Mouse (Mus musculus) heart, postnatal 10 days (tissue): ENCODE results near the gene Cnr2. TPM values are rescaled to one million over a fixed set of nuclear protein-coding genes. Genes with fewer than 3 reads are reported as not detected.

Source experiments
- DNase-seq, 2 experiments: peaks; one replicate each; pipeline ENCODE4 v3.0.0; 2021
- intact Hi-C: fragments of 180-260 bp; cut with DNase I; formaldehyde crosslinking; loops from one replicate; pipeline ENCODE4 v1.15.1; 2025
- total RNA-seq, 2 experiments: library from RNA; stranded (reverse); gene quantifications; 2 replicates each; pipeline ENCODE4 v1.2.3; 2021

Gene Cnr2
- total RNA-seq, 2 experiments from 2014 or later: 0.77 to 0.94 TPM

DNA sequence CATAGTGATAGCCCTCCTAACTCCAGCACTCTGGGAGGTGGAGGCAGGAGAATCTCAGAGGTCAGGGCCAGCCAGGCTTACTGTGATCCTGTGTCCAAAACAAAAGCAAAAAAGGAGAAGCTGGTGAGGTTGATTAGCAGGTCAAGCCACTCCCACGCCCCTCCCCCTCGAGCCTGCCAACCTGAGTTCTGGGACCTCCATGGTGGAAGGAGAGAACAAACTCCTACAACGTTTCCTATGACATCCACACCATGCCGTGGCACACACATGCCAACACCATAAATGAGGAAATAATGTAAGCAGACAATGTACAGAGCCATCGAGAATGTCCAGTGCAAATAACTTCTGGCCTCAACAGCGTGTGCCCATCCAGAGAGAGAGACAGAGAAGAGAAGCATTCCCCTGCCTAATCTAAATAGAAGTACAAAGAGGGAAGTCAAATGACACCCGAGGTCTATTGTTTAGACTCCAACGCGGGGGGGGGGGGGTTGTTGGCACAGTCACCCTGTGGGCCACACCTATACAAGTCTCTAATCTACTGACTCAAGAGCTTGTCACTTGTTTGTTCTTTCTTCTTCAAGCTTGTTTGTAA lies 19.1 kb upstream of the Cnr2 start:
- peak; percentile 76 to 80 for DNase-seq
- intact Hi-C loops: loop anchor here (2.0 kb wide), 1 partner anchor 47 kb away; no protein-coding TSS in a partner anchor

DNA sequence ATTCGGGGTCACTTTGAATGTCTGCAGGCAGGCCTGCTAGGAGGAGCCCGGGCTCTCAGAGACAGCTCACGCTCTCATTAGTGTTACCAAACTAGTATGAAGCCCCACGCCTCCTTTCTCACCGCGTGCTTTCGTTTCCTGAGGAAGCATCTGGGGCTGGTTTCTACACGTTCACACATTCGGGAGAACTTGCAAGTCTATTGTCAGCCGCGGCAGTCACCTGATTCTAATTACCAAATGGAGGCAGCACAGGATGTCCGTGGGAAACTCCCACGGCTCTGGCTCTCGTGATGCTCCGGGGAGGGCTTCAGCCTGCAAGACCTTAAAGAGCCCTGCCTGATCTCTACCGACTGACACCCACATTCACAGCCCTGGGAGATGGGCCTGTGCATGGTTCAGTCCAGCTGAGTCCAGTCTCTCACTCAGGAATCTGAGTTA lies 18.6 kb upstream of the Cnr2 start:
- intact Hi-C loops: loop anchor here (1.0 to 2.0 kb wide), 2 partner anchors 48 to 75 kb away; no protein-coding TSS in a partner anchor

GRCm38 (mm10) chr4:135877742-135878141 lies 17.5 kb upstream of the Cnr2 start:
- intact Hi-C loops: loop anchor here (1.0 to 2.0 kb wide), 2 partner anchors 49 to 76 kb away; no protein-coding TSS in a partner anchor
- peak; percentile 55 to 66 for DNase-seq

More for the DNA sequence above, 18.6 kb upstream of the Cnr2 start:
- DNase-seq: peak; percentile 88 to 89

DNA sequence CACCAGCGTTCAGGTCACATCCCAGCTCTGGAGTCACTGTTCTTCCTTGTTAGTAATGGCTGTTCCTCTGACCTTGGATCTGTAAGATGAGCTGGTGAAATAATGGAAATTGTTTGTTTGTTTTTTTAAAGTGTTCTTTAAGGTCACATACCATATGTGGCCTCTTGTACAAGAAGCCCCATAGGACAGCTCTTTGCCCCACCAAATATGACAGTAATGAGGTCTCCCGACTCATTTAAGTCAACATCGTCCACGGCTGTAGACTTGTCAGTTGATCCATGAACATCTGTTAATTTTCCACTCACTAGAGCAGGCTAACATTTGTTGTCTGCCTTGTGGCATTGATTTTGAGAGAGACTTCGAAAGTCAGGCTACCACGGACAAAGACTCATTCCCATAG lies 16.2 kb upstream of the Cnr2 start:
- intact Hi-C loops: no loop called here
- no peak for DNase-seq

GRCm38 (mm10) chr4:135880018-135880417 lies 15.2 kb upstream of the Cnr2 start:
- intact Hi-C loops: no loop called here

GRCm38 (mm10) chr4:135880576-135880975 lies 14.6 kb upstream of the Cnr2 start:
- intact Hi-C loops: no loop called here
- no peak for DNase-seq

More at GRCm38 (mm10) chr4:135880018-135880417, 15.2 kb upstream of the Cnr2 start:
- no peak for DNase-seq

DNA sequence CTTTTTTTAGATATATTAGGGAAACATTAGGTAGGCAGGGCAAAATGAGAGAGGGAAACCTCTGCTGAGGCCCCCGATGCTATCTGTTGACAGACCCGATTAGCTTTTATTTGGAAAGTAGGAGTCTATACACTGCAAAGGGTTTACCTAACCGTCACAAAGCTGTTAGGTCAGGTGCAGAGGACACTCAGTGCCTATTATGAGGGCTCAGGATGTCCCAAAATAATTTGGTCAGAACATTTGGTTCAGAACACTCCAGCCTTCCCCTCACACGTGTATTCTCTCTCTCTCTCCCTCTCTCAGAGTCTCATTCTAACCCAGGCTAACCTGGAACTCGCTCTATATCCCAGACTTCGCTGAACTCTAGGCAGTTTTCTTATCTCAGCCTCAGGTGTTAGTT lies 13.2 kb upstream of the Cnr2 start:
- intact Hi-C loops: no loop called here
- no peak for DNase-seq

DNA sequence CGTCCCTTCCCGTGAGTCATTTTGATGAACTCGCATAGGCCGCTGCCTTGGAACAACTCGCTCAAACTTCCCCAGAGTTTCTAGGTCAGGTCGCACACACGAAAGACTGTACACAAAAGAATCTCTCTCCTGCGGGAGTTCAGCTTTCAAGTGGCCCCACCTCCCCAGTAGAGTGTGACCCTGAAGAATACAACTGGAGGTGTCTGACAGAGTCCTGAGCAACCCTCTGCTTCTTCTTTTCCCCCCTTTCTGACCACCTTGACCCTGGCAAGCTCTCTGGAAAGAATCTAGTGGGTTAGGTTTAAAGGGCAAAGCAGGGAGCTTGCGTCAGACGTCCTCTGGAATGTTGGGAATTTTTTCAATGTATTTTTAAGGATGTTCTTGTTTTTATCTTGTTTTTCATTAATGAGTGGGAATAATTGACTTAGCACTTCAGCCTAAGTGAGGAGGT lies 11.8 kb upstream of the Cnr2 start:
- DNase-seq: no peak
- intact Hi-C loops: no loop called here

DNA sequence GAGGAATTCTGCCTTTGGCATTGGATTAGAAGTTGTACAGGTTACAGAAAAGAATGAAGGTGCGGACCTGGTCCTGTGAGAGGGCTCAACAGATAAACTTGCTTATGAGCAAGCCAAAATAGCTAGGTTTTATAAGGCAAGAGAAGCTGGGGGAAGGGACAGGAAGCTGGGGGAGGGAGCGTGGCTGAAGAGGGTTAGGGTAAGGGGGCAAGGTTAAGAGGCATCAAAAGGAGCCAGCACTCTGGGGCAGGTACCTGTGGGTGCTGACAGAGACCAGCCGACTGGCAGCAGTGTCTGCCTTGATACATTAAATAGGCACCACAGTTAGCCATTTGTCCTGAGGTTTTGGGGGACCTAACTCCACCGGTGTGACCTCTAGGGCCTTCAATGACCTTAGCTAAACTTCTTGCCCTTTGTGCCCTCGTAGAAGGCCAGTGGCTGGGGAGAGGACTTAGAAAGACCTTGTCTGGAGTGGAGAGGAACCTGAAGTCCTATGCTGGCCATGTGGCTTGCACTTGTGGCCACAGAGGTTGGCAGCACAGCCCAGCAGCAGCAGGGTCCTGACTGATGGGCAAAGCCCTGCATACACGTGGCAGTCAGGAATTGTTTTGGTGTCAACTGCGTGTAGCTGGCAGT lies 11.2 kb upstream of the Cnr2 start:
- DNase-seq: no peak

GRCm38 (mm10) chr4:135884531-135884930 lies 10.7 kb upstream of the Cnr2 start:
- no peak for DNase-seq
- intact Hi-C loops: no loop called here

More for the DNA sequence above, 11.2 kb upstream of the Cnr2 start:
- intact Hi-C loops: no loop called here

DNA sequence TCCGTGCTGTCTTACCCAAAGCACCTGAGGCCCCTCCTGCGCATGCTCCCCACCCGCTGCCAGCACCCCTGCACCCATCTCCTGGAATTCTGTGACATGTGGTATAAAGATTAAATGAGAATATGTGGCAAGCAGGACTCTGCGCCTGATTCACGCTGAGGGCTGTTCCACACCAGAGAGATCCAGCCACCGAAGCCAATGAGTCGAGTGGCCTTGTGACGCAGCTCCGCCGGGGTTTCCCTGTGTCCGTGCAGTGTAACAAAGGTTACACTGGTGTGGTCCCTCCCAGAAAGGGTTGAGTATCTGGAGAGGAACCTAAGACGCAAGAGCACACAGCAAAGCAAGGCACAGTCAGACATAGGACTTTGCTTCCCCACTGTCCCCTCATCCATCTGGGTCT lies 9.5 kb upstream of the Cnr2 start:
- DNase-seq: no peak
- intact Hi-C loops: no loop called here

- no peak for DNase-seq
- intact Hi-C loops: no loop called here
These were observed 9.0 kb upstream of the Cnr2 start for GRCm38 (mm10) chr4:135886184-135886583.

DNA sequence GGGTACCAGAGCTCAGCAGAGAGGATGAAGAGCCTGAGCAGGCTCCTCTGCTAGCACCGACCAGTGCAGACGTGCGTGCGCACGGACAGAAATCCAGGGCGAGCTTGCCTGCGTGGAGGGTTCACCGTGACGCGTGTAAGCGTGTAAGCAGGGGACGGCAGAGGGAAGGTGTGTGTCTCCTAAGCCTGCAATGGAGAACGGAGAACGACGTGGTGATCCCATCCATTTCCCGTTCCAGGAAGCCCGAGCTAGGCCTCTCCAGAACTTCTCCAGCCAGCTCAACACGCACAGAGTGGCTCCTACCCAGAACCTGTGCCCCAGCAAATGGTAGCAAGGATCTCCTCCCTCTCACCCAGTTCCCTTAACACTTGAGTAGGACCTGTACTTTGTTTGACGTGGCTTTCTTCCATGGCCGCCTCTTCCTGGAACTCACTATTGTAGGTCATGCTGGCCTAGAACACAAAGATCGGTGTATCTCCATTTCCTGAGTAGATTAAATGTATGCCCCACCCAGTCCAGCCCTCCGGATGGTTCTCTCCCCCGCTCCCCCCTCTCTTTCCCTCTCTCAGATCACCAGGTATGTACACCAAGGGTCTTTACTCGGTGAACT lies 6.6 kb upstream of the Cnr2 start:
- no peak for DNase-seq
- intact Hi-C loops: no loop called here

DNA sequence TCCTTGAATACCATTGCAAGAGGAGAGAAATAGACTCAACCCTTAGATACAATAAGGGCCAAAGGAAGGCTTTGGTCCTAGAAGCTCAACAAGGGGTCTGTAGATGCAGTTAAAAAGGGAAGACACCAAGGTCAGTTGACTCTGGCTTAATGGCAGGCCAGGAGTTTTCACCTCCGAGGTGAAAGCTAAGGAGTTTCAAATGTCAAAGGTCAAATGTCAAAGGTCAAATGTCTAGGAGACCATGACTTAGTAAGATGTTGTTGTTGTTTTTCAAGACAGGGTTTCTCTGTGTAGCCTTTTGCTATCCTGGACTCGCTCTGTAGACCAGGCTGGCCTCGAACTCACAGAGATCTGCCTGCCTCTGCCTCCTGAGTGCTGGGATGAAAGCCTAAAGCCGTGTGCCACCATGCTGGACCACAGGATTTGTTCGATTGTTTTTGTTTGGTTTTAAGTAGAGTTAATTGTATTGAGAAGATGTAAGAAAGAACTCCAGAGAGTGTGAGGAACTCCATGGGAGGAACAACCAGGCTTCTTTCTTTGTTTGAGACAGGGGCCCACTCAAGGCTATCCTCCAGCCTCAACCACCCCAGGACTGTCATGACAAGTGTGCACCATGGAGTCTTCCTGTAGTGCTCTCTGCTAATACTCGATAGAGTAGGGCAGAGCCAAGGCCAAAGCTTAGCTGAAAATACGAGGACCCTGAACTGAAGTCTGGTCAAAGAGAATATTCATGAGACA lies 5.9 kb upstream of the Cnr2 start:
- intact Hi-C loops: no loop called here
- DNase-seq: no peak

DNA sequence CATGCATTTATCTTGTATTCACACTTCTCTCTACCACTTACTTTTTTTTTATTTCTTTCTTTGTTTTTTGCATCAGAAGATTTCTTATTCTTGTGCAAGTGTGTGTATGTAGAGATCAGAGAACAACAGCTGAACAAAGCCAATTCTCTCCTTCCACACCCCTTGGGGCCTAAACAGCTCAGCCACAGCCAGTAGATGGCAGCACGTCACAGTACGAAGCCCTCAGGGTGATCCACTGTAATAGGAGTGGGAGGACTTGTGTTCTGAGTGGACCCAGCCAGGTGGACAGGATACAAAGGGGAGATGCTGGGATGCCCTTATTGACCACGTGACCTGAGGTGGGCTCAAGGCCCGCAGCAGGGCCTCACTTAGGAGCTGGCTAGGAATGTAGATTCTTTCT lies 5.3 kb upstream of the Cnr2 start:
- peak; percentile 82 to 89 for DNase-seq
- intact Hi-C loops: loop anchor here (1.0 to 2.0 kb wide), 3 partner anchors 31 to 71 kb away; partner anchors contain the start of gene Fuca1

- intact Hi-C loops: loop anchor here (2.0 kb wide), 2 partner anchors 29 to 69 kb away; partner anchors contain the start of gene Fuca1
- no peak for DNase-seq
These were observed 3.7 kb upstream of the Cnr2 start for GRCm38 (mm10) chr4:135891539-135891938.

GRCm38 (mm10) chr4:135892884-135893283 lies 2.3 kb upstream of the Cnr2 start:
- intact Hi-C loops: no loop called here
- no peak for DNase-seq

- intact Hi-C loops: no loop called here
- no peak for DNase-seq
These were observed 963 bp downstream of the Cnr2 start for GRCm38 (mm10) chr4:135896157-135896556.

DNA sequence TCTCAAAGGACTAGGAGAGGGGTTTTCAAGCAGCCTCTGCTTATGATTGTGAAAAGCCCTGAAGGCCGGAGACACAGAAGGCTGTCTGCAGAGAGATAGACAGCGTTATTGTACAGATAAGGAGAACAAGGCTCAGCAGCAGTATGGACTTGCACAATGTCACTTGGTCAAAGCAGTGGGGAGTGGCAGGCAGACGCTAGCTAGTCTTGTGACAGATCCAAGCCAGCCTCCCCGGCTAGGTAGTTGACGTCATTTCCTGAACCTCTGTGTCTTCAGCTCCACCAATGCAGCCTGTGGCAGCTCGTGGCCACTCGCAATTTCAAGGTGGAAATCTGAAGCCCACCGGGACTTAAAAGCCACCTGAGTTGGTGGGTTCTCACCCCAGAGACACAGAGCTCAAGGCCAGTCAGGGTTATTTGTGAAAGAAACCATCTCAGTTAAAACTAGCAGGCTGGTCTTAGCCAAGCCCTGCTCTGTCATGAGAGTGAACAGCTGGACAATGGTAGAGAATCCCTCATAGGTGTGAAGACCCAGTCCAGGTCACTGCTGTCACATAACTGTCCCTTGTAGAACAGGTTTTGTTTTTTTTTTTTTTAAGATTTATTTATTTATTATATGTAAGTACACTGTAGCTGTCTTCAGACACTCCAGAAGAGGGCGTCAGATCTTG lies 3.3 kb downstream of the Cnr2 start:
- intact Hi-C loops: no loop called here
- peak; percentile 43 to 48 for DNase-seq

GRCm38 (mm10) chr4:135899050-135899448 lies 3.9 kb downstream of the Cnr2 start:
- intact Hi-C loops: no loop called here
- DNase-seq: no peak
